Mouse (Mus musculus): ENCODE results near the gene Ccl19. TPM values are rescaled to one million over a fixed set of nuclear protein-coding genes. Genes with fewer than 3 reads are reported as not detected.

Gene Ccl19
- 1.1 and 3.8 TPM in 2 replicates for polyA plus RNA-seq (2021; fragmentation: Nextera tagmentation)
- long read RNA-seq, experiment 1: 0 reads
- long read RNA-seq, experiment 2, partial matches to known transcripts: 0 of 1 reads
- long read RNA-seq, experiment 2, other reads (novel, unspliced or antisense): 0 of 1 reads

DNA sequence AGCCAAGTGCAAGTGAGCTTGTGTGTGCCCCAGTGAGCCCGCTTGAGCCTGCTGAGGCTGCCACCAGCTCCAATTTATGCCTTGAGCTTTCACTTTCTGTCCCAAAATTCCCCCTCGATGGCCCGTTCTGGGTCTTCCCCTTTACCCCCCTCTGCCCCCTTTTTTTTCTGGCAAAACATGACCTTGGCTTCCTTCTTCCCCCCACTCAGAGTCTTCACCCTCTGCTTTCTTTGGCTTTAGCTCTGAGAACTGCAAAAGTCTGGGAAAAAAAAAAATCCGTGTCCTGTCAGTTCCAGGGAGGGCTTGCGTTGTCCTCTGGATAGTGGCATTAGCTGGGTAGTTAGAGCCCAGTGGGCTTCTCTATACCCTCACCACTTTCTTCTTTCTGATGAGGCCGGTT is at the start of gene Ccl19:
TSS of gene Ccl19 (minus strand) at position 101 of the 400 bp plus-strand sequence.

DNA sequence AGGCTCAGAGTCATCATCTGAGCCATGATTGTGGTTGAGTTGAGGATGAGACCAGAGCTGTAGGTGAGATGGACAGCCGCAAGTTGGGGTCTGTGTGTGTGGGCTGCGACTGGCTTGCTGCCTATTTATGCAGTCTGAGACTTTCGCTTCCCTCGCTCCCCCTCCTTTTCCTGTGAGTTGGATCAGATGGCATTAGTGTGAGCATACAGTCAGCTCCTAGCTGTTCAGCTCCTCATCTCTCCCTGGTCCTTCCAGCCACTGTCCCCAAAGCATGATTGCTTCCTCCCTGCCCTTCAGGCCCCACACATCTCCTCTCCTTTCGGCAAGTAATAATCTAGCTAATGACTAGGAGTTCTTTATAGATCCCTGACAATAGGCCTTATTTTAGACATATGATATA is 17.5 kb upstream of the Ccl19 start, which contains the start of gene Ccl21a:
TSS of gene Ccl21a (minus strand) at position 101 of the 400 bp plus-strand sequence.

DNA sequence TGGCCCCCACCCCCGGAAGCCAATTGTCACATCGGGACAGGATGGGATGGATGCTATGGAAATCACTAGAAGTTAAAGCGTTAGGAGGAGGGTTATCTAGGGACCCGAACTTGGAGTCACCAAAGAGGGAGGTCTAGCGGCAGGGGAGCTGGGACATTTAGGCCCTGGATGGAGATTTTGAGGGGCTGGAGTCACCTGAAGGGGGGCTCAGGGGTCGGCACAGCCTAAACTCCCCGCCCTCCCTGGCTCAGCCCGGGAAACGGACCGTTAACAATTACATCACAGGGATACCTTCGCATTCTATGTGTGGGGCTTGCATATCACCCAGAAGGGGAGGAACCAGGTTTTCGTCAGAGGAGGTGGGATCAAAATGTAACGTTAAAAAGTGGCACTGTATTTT is 21.1 kb downstream of the Ccl19 start, which contains the start of gene 4930578G10Rik:
TSS of gene 4930578G10Rik (plus strand) at position 301 of the 400 bp plus-strand sequence.

Other genes with a start within 250 kb of the Ccl19 start
- not detected in 2 replicates for gene Fam205a2, start 228.4 kb downstream of the Ccl19 start, polyA plus RNA-seq (2021; fragmentation: Nextera tagmentation)
- not detected in 2 replicates for gene Gm10591, start 144.4 kb downstream of the Ccl19 start, polyA plus RNA-seq (2021; fragmentation: Nextera tagmentation)
- gene Gm2564, start 126.9 kb downstream of the Ccl19 start, polyA plus RNA-seq (2021; fragmentation: Nextera tagmentation): 1.4 and 4.2 TPM in 2 replicates
- 6.7 TPM in 1 of 2 replicates, not detected in the other for gene Ccl27b, start 101.3 kb downstream of the Ccl19 start, polyA plus RNA-seq (2021; fragmentation: Nextera tagmentation)
- 0.28 and 0.69 TPM in 2 replicates for gene Il11ra2, start 94.7 kb downstream of the Ccl19 start, polyA plus RNA-seq (2021; fragmentation: Nextera tagmentation)
- 0.29 and 0.47 TPM in 2 replicates for gene 4930578G10Rik, start 21.0 kb downstream of the Ccl19 start, polyA plus RNA-seq (2021; fragmentation: Nextera tagmentation)
- gene Ccl21a, start 17.4 kb upstream of the Ccl19 start, polyA plus RNA-seq (2021; fragmentation: Nextera tagmentation): 0.49 and 0.51 TPM in 2 replicates
- gene Fam205a1, start 97.3 kb upstream of the Ccl19 start, polyA plus RNA-seq (2021; fragmentation: Nextera tagmentation): 0.03 and 0.07 TPM in 2 replicates
- 0.80 and 3.1 TPM in 2 replicates for gene Gm12394, start 100.2 kb upstream of the Ccl19 start, polyA plus RNA-seq (2021; fragmentation: Nextera tagmentation)
- 3.2 and 7.8 TPM in 2 replicates for gene Fam205c, start 117.7 kb upstream of the Ccl19 start, polyA plus RNA-seq (2021; fragmentation: Nextera tagmentation)
- 72.3 and 79.6 TPM in 2 replicates for gene Phf24, start 160.1 kb upstream of the Ccl19 start, polyA plus RNA-seq (2021; fragmentation: Nextera tagmentation)
- gene Dnajb5, start 193.2 kb upstream of the Ccl19 start, polyA plus RNA-seq (2021; fragmentation: Nextera tagmentation): 30.2 and 37.0 TPM in 2 replicates
- 0.20 and 0.23 TPM in 2 replicates for gene 1700022I11Rik, start 213.0 kb upstream of the Ccl19 start, polyA plus RNA-seq (2021; fragmentation: Nextera tagmentation)
- 149 and 171 TPM in 2 replicates for gene Vcp, start 243.9 kb upstream of the Ccl19 start, polyA plus RNA-seq (2021; fragmentation: Nextera tagmentation)

All from left cerebral cortex, adult 6 months (tissue).